Mouse (Mus musculus) intestine, embryonic 14.5 days (tissue): ENCODE measurements around the gene Glt6d1. TPM values are rescaled to one million over a fixed set of nuclear protein-coding genes. Genes with fewer than 3 reads are reported as not detected.

Source experiments
- ATAC-seq: fragments of 200-750 bp; cut with Nextera tagmentation; replicated peaks from 2 replicates; pipeline ENCODE4 v1.8.0; 2017; ENCODE audit warnings: low read depth, moderate number of reproducible peaks, moderate TSS enrichment, moderate library complexity; ENCODE audit not compliant: low FRiP score, low TSS enrichment
- DNase-seq: peaks from one replicate; pipeline ENCODE4 v3.0.0-alpha.2; 2018; ENCODE audit warnings: low spot score
- H3K27ac ChIP-seq: fragments of 300-500 bp; sonication (generic); 2 replicates; pipeline ENCODE4 v1.5.1; 2014; ENCODE audit warnings: low read depth, mild to moderate bottlenecking, control low read depth
- H3K27me3 ChIP-seq: fragments of 300-500 bp; sonication (generic); replicated peaks from 2 replicates; pipeline ENCODE4 v1.6.1; 2014; ENCODE audit warnings: low read length, control low read depth; ENCODE audit not compliant: control insufficient read depth, insufficient read depth
- H3K36me3 ChIP-seq: fragments of 300-500 bp; sonication (generic); 2 replicates; pipeline ENCODE4 v1.6.1; 2014; ENCODE audit warnings: low read length, control low read depth; ENCODE audit not compliant: control insufficient read depth, insufficient read depth
- H3K4me1 ChIP-seq: fragments of 300-500 bp; sonication (generic); replicated peaks from 2 replicates; pipeline ENCODE4 v1.6.1; 2014; ENCODE audit warnings: low read length, control low read depth, mixed read lengths; ENCODE audit not compliant: control insufficient read depth, insufficient read depth
- H3K4me2 ChIP-seq: fragments of 300-500 bp; sonication (generic); 2 replicates; pipeline ENCODE4 v1.6.1; 2014; ENCODE audit warnings: low read length
- H3K4me3 ChIP-seq: fragments of 300-500 bp; sonication (generic); 2 replicates; pipeline ENCODE4 v1.5.1; 2014; ENCODE audit warnings: low read depth, low read length, control low read depth, mixed read lengths
- H3K9ac ChIP-seq: fragments of 300-500 bp; sonication (generic); 2 replicates; pipeline ENCODE4 v1.6.1; 2014; ENCODE audit warnings: mild to moderate bottlenecking, low read length
- H3K9me3 ChIP-seq: fragments of 300-500 bp; sonication (generic); 2 replicates; pipeline ENCODE4 v1.6.1; 2016; ENCODE audit warnings: low read length, control low read depth; ENCODE audit not compliant: control insufficient read depth
- WGBS: fragments of 180-500 bp; shearing (Covaris S2); extraction: QIAGEN DNeasy Blood & Tissue Kit; methylation state at CpG from one replicate; pipeline ENCODE4 v1.1.7; 2014; 5-methylcytosine and 5-hydroxymethylcytosine counted together
- polyA plus RNA-seq: library from polyadenylated mRNA; unstranded; fragments of >200 nt; fragmentation: Nextera tagmentation; extraction: Ambion mirVana; gene quantifications from 2 replicates; pipeline ENCODE4 v1.2.1, GENCODE M21; 2014

Gene Glt6d1
- polyA plus RNA-seq, 1 experiment from 2014 or later, result not detected

DNA sequence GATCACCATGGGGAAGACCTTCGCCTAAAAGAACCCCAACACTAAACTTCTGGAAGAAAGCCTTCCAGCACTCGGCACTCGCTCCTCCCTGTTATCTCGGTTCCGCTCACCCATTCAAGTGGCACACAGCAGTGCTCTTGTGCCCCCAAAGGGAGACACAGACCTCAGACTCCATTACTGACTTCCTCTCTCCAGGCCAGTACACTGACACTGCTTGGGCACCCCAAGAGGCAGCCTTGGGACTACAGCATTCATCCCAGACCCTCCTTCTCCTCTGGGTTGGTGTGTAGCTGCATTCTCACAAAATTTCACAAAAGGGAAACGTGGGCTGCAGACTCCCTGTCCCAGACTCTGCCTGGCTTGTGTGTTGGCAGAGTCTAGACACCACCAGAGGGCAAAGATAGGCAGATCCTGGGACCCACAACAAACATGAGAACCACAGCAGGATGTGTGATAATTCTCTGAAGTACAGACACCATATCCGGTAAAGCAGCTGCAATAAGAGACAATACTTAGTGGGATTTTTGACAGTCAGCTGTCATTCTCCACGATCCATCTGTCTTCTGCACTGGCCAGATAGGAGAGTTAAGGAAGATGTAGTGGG lies 12.8 kb upstream of the Glt6d1 start:
- H3K27me3 ChIP-seq, result no peaks in the 10 kb centered on the region
- no peak overlapping the region for H3K27ac ChIP-seq
- H3K4me1 ChIP-seq, result no peaks in the 10 kb centered on the region
- 75% methylated on average over 8 of the region's 8 CpGs for WGBS
- H3K36me3 ChIP-seq, result no peaks in the 10 kb centered on the region
- no peak for DNase-seq
- H3K4me2 ChIP-seq, result no peak overlapping the region
- ATAC-seq, result no peak
- H3K9ac ChIP-seq, result no peak overlapping the region
- no peak overlapping the region for H3K4me3 ChIP-seq
- no peaks in the 10 kb centered on the region for H3K9me3 ChIP-seq

DNA sequence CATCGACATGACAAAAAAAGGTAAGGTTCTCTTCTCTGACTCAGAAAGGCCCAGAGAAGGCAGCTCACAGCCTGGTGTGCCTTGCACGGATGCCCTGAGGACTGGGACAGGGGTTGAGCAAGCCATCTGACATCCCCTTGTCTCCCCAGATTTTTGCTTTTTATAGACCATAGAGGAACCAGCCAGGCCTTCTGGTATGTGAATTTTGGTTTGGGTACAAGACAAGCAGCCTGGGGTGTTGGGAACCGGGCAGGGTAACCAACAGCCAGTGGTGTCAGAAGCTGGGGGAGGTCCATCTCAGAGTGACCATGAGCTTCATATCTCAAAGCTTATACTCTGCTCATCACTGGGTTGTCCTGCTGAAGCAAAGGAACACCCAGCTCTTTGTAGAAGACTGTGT lies 9.1 kb upstream of the Glt6d1 start:
- Histone ChIP-seq H3K4me2 (no peak overlapping the region), H3K4me3 (no peak overlapping the region), H3K4me1 (no peaks in the 10 kb centered on the region), H3K36me3 (no peaks in the 10 kb centered on the region), H3K9me3 (no peaks in the 10 kb centered on the region), H3K27ac (no peak overlapping the region), H3K27me3 (no peaks in the 10 kb centered on the region), H3K9ac (no peak overlapping the region)
- DNase-seq, result no peak
- no peak for ATAC-seq
- 91% methylated on average over 3 of the region's 3 CpGs for WGBS

DNA sequence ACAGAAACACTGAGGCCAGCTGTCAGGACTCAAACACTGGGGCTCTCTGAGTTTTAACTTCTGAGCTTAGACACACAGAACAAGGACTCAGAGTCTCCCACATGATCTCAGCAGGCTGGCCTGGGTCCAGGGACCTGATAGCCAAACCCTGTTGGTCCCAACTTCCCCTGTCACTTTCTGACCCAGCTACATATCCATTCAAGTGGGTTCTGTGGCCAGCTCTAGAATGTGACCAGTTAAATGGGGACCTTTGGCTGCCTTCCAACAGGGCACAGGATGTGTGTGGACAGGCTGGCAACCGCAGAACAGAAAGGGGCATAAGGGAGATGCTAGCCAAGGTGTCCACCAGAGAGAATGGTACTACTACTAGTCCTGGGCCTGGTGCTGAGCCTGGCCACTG lies 7.2 kb upstream of the Glt6d1 start, which contains the start of gene Lcn9:
Gene Lcn9, plus strand, starts transcription at position 348 of the 400 bp plus-strand sequence.
- H3K27me3 ChIP-seq, result no peaks in the 10 kb centered on the region
- DNase-seq (no peak), ATAC-seq (no peak)
- no peak within 1 kb of the TSS for H3K27ac ChIP-seq
- no peak within 1 kb of the TSS for H3K4me3 ChIP-seq
- H3K4me2 ChIP-seq, result no peak within 1 kb of the TSS
- no peaks in the 10 kb centered on the region for H3K4me1 ChIP-seq
- no peaks in the 10 kb centered on the region for H3K36me3 ChIP-seq
- H3K9ac ChIP-seq, result no peak within 1 kb of the TSS
- no peaks in the 10 kb centered on the region for H3K9me3 ChIP-seq
- WGBS, result 83% methylated on average over 1 of the region's 1 CpGs

DNA sequence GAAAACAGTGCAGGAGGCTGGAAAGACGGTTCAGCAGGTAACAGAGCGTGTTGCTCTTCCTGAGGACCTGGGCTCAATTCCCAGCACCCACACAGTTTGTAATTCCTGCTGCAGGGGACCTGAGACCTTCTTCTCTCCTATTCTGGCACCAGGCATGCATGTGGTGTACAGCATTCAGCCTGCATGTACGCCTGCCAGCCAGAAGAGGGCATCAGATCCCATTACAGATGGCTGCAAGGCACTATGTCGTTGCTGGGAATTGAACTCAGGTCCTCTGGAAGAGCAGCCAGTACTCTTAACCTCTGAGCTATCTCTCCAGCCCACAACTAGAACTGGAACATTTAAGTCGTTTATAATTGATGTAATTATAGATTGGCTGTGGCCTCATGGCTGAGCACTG lies 2.3 kb downstream of the Glt6d1 start:
- Histone ChIP-seq H3K4me3 (no peak overlapping the region), H3K27ac (no peak overlapping the region), H3K4me1 (no peaks in the 10 kb centered on the region), H3K9ac (no peak overlapping the region), H3K36me3 (no peaks in the 10 kb centered on the region), H3K4me2 (no peak overlapping the region), H3K9me3 (no peaks in the 10 kb centered on the region), H3K27me3 (no peaks in the 10 kb centered on the region)
- no peak for ATAC-seq
- 81% methylated on average over 5 of the region's 5 CpGs for WGBS
- no peak for DNase-seq

DNA sequence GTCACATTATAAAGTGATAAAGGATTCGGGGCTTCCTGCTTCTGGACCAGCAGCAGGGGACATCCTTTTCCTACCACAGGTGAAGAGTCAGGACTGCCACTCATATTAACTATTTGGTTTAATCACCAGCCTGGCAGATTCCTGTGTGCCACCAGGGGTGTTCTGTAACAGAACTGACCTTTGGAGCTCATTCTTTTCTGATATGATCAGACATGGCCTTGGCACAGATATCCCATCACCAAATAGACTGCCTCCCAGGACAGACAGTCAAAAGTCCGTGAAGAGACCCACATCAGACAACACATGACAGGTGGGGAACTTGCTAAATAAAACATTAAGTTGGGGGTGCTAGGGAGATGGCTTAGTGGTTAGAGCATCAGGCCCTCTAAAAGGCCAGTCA lies 3.9 kb downstream of the Glt6d1 start:
- no peaks in the 10 kb centered on the region for H3K9me3 ChIP-seq
- H3K4me3 ChIP-seq, result no peak overlapping the region
- H3K27ac ChIP-seq, result no peak overlapping the region
- H3K36me3 ChIP-seq, result no peaks in the 10 kb centered on the region
- no peak overlapping the region for H3K9ac ChIP-seq
- no peaks in the 10 kb centered on the region for H3K27me3 ChIP-seq
- ATAC-seq (no peak), DNase-seq (no peak)
- no peak overlapping the region for H3K4me2 ChIP-seq
- WGBS, result 75% methylated on average over 2 of the region's 2 CpGs
- H3K4me1 ChIP-seq, result no peaks in the 10 kb centered on the region

DNA sequence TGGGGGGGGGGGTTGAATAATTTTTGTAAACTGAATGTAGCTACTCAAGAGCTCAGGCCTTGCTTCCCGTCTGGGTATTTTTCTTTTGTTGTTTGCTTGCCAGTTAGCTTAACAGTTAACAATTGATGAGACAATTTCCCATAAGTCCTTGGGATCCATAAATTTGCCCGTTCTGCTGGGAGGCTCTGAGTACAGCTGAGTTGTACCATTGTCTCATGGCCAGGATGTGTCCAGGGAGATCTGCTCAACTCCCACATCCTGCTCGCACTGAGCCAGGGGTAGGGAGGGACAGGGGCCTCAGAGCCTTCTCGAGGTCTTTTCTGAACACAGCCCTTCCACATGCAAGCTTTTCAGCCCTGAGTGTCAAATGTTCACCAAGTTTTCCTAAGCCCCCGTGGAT lies 17.6 kb downstream of the Glt6d1 start:
- Histone ChIP-seq H3K9me3 (no peaks in the 10 kb centered on the region), H3K36me3 (no peaks in the 10 kb centered on the region), H3K27ac (no peak overlapping the region), H3K27me3 (no peaks in the 10 kb centered on the region), H3K4me3 (no peak overlapping the region), H3K4me2 (no peak overlapping the region), H3K4me1 (no peaks in the 10 kb centered on the region), H3K9ac (no peak overlapping the region)
- ATAC-seq (no peak), DNase-seq (no peak)
- 44% methylated on average over 5 of the region's 5 CpGs for WGBS

DNA sequence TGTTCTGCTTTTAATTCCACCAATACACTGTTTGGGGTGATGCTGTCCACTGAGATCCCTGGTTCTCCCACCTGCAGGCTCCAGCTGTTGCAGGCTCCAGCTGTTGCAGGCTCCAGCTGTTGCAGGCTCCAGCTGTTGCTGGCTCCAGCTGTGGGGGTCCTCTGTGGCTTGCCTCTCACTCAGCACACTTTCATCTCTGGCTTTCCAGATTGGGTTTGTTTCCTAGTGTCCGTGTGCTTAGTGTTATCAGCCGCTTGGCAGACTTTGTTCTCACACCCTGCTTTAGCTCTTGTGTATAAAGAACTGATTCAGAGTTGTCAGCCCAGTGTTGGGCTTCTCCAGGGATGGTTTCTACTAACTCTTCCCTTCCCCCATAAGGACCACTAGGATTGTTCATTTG lies 18.0 kb downstream of the Glt6d1 start:
- DNase-seq, result no peak
- Histone ChIP-seq H3K9me3 (no peaks in the 10 kb centered on the region), H3K27me3 (no peaks in the 10 kb centered on the region), H3K4me3 (no peak overlapping the region), H3K36me3 (no peaks in the 10 kb centered on the region), H3K4me1 (no peaks in the 10 kb centered on the region), H3K9ac (no peak overlapping the region), H3K4me2 (no peak overlapping the region), H3K27ac (no peak overlapping the region)
- ATAC-seq, result no peak
- WGBS, result 14% methylated on average over 2 of the region's 2 CpGs

DNA sequence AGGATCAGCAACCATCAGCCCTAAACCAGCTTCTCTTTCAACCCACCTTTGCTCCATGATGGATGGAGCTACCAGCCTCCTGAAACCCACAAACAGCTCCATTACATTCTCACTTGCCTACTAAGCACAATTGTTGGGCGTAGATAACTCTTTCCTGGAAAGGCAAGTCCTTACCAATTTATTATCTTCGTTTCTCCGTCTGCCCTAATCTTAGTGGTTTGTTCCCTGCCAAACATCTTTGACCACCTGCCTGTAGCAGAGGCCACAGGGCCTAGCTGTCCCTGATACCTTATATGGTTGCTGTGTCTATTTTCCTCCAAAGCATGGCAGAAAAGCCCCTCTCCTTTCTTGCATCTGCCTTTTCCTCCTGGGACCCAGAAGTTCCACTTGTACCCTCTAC lies 26.6 kb downstream of the Glt6d1 start:
- peaks cover 5% of the 10 kb centered on the region; the same call in 1 of the 2 replicates for H3K4me1 ChIP-seq
- H3K9me3 ChIP-seq, result no peaks in the 10 kb centered on the region
- ATAC-seq (no peak), DNase-seq (no peak)
- H3K36me3 ChIP-seq, result no peaks in the 10 kb centered on the region
- H3K27ac ChIP-seq, result no peak overlapping the region
- no peak overlapping the region for H3K9ac ChIP-seq
- H3K4me2 ChIP-seq, result no peak overlapping the region
- no peaks in the 10 kb centered on the region for H3K27me3 ChIP-seq
- H3K4me3 ChIP-seq, result no peak overlapping the region
- 81% methylated on average over 3 of the region's 3 CpGs for WGBS

DNA sequence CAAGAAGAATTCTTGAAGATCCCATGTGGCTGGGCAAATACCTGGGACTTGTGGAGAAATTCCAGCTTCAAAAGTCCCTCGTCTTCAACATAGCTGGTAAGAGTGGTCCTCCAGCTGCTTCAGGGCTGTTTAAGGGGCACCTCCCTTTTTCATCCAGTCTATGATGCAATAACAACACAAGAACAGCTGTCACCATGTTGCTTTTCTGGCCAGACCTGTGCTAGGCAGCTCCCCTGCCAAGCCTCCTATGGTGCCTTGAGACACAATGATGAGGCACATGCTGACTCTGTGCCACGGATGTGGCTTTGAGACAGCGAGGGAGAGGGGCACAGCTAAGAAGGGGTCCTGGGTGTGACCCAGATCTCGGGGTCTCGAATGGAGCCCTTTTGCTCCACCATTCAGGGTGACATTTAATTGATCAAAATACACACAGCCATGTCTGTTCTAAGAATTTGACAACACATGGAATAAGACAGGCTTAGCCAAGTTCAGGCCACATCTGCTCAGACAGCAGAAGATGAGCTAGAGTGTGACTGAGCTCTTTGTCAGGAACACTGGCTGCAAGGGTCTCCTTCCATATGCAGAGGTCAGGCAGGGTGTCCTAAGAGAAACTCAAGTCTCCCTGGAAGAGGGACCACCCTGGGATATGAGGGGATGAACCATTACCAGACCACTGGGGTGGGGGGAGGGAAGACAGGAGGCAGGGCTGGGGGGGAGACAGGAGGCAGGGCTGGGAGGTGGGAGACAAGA lies 29.9 kb downstream of the Glt6d1 start:
- H3K27me3 ChIP-seq, result no peaks in the 10 kb centered on the region
- peaks cover 5% of the 10 kb centered on the region; the same call in 1 of the 2 replicates for H3K4me1 ChIP-seq
- no peak for ATAC-seq
- H3K9ac ChIP-seq, result no peak overlapping the region
- H3K27ac ChIP-seq, result no peak overlapping the region
- no peak overlapping the region for H3K4me2 ChIP-seq
- no peaks in the 10 kb centered on the region for H3K36me3 ChIP-seq
- H3K9me3 ChIP-seq, result no peaks in the 10 kb centered on the region
- no peak overlapping the region for H3K4me3 ChIP-seq
- 61% methylated on average over 5 of the region's 5 CpGs for WGBS
- no peak for DNase-seq
